Comparison of ENCODE assay signal across 9 mouse cellular contexts in genomic region chr11:97408171-97408570, GRCm38 (mm10). TPM values are rescaled to one million over a fixed set of nuclear protein-coding genes. Genes with fewer than 3 reads are reported as not detected.
A peak's percentile ranks its signal among the peaks of the same experiment; 100 is the strongest.
DNase-seq lines count a peak whose midpoint lies in the region; ATAC-seq and TF ChIP-seq lines count a peak whose summit lies in the region.
"Had no signal": no experiment of that assay in that cellular context is flagged by ENCODE, and none has a peak within 500 bp of the region (broad histone marks: within the 10 kb centered on the region; RNA-seq: fewer than 3 reads in every experiment).

No protein-coding gene starts in this region.

- WGBS in hindbrain, embryonic 14.5 days = 2% methylated on average over 6 of the region's 6 CpGs
- 3% methylated on average over 6 of the region's 6 CpGs for WGBS in hindbrain, embryonic 13.5 days
- 2% methylated on average over 6 of the region's 6 CpGs for WGBS in limb, embryonic 11.5 days
- WGBS in neural tube, embryonic 15.5 days = 4% methylated on average over 6 of the region's 6 CpGs
- 3% methylated on average over 6 of the region's 6 CpGs for WGBS in thymus, adult 2 months

- no peak overlapping the region for H3K9ac ChIP-seq in hindbrain, embryonic 14.5 days
- no peak overlapping the region for H3K9ac ChIP-seq in hindbrain, embryonic 13.5 days
- no peak overlapping the region for H3K9ac ChIP-seq in limb, embryonic 11.5 days (ENCODE audit: low read length)
- H3K9ac ChIP-seq in neural tube, embryonic 15.5 days (replicated peaks) = 0 out of 2 replicates have a peak overlapping the region, but pooled peaks have one; percentile 3

- no peak for ATAC-seq in hindbrain, embryonic 14.5 days (ENCODE audit: low FRiP score)
- ATAC-seq in hindbrain, embryonic 13.5 days (ENCODE audit: low FRiP score) = no peak
- ATAC-seq in limb, embryonic 11.5 days (ENCODE audit: insufficient number of reproducible peaks, low FRiP score, low TSS enrichment, low read depth) = no peak
- ATAC-seq in neural tube, embryonic 15.5 days (ENCODE audit: low FRiP score) = no peak

- no peak overlapping the region for H3K4me2 ChIP-seq in hindbrain, embryonic 14.5 days (replicated peaks)
- H3K4me2 ChIP-seq in hindbrain, embryonic 13.5 days = no peak overlapping the region
- H3K4me2 ChIP-seq in limb, embryonic 11.5 days (ENCODE audit: low read depth, severe bottlenecking) = no peak overlapping the region
- no peak overlapping the region for H3K4me2 ChIP-seq in neural tube, embryonic 15.5 days

- no peak overlapping the region for H3K4me3 ChIP-seq in hindbrain, embryonic 14.5 days (replicated peaks; ENCODE audit: low read length)
- H3K4me3 ChIP-seq in hindbrain, embryonic 13.5 days = no peak overlapping the region
- H3K4me3 ChIP-seq in limb, embryonic 11.5 days (ENCODE audit: low read depth, low read length) = no peak overlapping the region
- H3K4me3 ChIP-seq in neural tube, embryonic 15.5 days (replicated peaks) = no peak overlapping the region
- no peak overlapping the region for H3K4me3 ChIP-seq in thymus, adult 2 months (ENCODE audit: control insufficient read depth, insufficient read depth, low read length)

- no peaks in the 10 kb centered on the region for H3K9me3 ChIP-seq in hindbrain, embryonic 14.5 days (ENCODE audit: control insufficient read depth, low read length)
- no peaks in the 10 kb centered on the region for H3K9me3 ChIP-seq in hindbrain, embryonic 13.5 days
- no peaks in the 10 kb centered on the region for H3K9me3 ChIP-seq in limb, embryonic 11.5 days (ENCODE audit: control insufficient read depth, low read length)
- H3K9me3 ChIP-seq in neural tube, embryonic 15.5 days (replicated peaks) = no peaks in the 10 kb centered on the region

- no peak overlapping the region for H3K27ac ChIP-seq in hindbrain, embryonic 14.5 days
- H3K27ac ChIP-seq in hindbrain, embryonic 13.5 days = no peak overlapping the region
- no peak overlapping the region for H3K27ac ChIP-seq in limb, embryonic 11.5 days (replicated peaks; ENCODE audit: low read depth, low read length)
- no peak overlapping the region for H3K27ac ChIP-seq in neural tube, embryonic 15.5 days (replicated peaks)
- no peak overlapping the region for H3K27ac ChIP-seq in thymus, adult 2 months (ENCODE audit: control insufficient read depth, insufficient read depth, low read length)

- H3K36me3 ChIP-seq in hindbrain, embryonic 14.5 days (replicated peaks; ENCODE audit: control insufficient read depth, insufficient read depth) = no peaks in the 10 kb centered on the region
- no peaks in the 10 kb centered on the region for H3K36me3 ChIP-seq in hindbrain, embryonic 13.5 days
- no peaks in the 10 kb centered on the region for H3K36me3 ChIP-seq in limb, embryonic 11.5 days (ENCODE audit: control insufficient read depth, insufficient read depth, low read length)
- H3K36me3 ChIP-seq in neural tube, embryonic 15.5 days = no peaks in the 10 kb centered on the region
- H3K36me3 ChIP-seq in thymus, adult 2 months (ENCODE audit: control insufficient read depth, insufficient read depth, low read length) = no peaks in the 10 kb centered on the region

- no peak for TF ChIP-seq POLR2A in thymus, adult 2 months (IDR thresholded peaks at IDR 0.05; ENCODE audit: control insufficient read depth, extremely low read depth, insufficient read depth, low read length, poor library complexity)

- H3K27me3 ChIP-seq in hindbrain, embryonic 14.5 days (ENCODE audit: control insufficient read depth, insufficient read depth, low read length) = no peaks in the 10 kb centered on the region
- H3K27me3 ChIP-seq in hindbrain, embryonic 13.5 days = peaks cover 27% of the 10 kb centered on the region
- peaks cover 10% of the 10 kb centered on the region; the same call in 1 of the 2 replicates for H3K27me3 ChIP-seq in limb, embryonic 11.5 days (ENCODE audit: control insufficient read depth, insufficient read depth, low read length)
- H3K27me3 ChIP-seq in neural tube, embryonic 15.5 days (replicated peaks) = peaks cover 6% of the 10 kb centered on the region; the same call in 1 of the 2 replicates
- H3K27me3 ChIP-seq in thymus, adult 2 months (ENCODE audit: control insufficient read depth, insufficient read depth, low read length) = no peaks in the 10 kb centered on the region; the same call in 1 of the 2 replicates

- intact Hi-C loops in heart, postnatal 10 days (cut with DNase I) = loop anchor here (1.0 to 5.0 kb wide), 3 partner anchors 34 to 214 kb away; no protein-coding TSS in a partner anchor

- no peak; the same call in 1 of the 2 replicates for TF ChIP-seq CTCF in thymus, adult 2 months (IDR thresholded peaks at IDR 0.05; ENCODE audit: borderline replicate concordance, control insufficient read depth, extremely low read depth, insufficient read depth, low read length, poor library complexity)

- H3K4me1 ChIP-seq in hindbrain, embryonic 14.5 days (replicated peaks; ENCODE audit: control insufficient read depth, insufficient read depth, low read length) = peaks cover 32% of the 10 kb centered on the region
- peaks cover 48% of the 10 kb centered on the region for H3K4me1 ChIP-seq in hindbrain, embryonic 13.5 days (replicated peaks)
- H3K4me1 ChIP-seq in limb, embryonic 11.5 days (ENCODE audit: control insufficient read depth, insufficient read depth, low read length) = peaks cover 22% of the 10 kb centered on the region
- H3K4me1 ChIP-seq in neural tube, embryonic 15.5 days = peaks cover 58% of the 10 kb centered on the region
- H3K4me1 ChIP-seq in thymus, adult 2 months (replicated peaks; ENCODE audit: control insufficient read depth, insufficient read depth, low read length) = peaks cover 16% of the 10 kb centered on the region

- DNase-seq in hindbrain, embryonic 14.5 days (ENCODE audit: low spot score) = peak; percentile 85
- peak; percentile 53 for DNase-seq in T-cell, adult 2 months (ENCODE audit: low spot score)
- DNase-seq in cerebellum, postnatal 36 days = peak; percentile 83 to 86
- DNase-seq in heart, postnatal 10 days = peak; percentile 88 to 91
- DNase-seq in limb, embryonic 11.5 days (ENCODE audit: low spot score) = peak; percentile 81
- peak; percentile 81 for DNase-seq in thymus, adult 2 months

RNA-seq across cellular contexts. Expression of gene Arhgap23, which starts 7.2 kb away (rescaled TPM):
- polyA plus RNA-seq in hindbrain, embryonic 14.5 days (2014; fragmentation: Nextera tagmentation; extraction: Ambion mirVana) = 8.5 and 10.0 TPM in 2 replicates
- 6.6 and 6.7 TPM in 2 replicates for polyA plus RNA-seq in hindbrain, embryonic 13.5 days (2015; fragmentation: Nextera tagmentation; extraction: Ambion mirVana)
- 10 to 100 TPM; 34.4 to 34.7 TPM for total RNA-seq in heart, postnatal 10 days (2021)
- polyA plus RNA-seq in limb, embryonic 11.5 days (2014; fragmentation: Nextera tagmentation; extraction: Ambion mirVana) = 3.8 and 4.2 TPM in 2 replicates
- polyA plus RNA-seq in neural tube, embryonic 15.5 days (2015; fragmentation: Nextera tagmentation; extraction: Ambion mirVana) = 8.0 and 9.2 TPM in 2 replicates
- 13.3 and 18.0 TPM in 2 replicates for polyA plus RNA-seq in thymus, adult 2 months (2012; rRNA removed)

RNA-seq across cellular contexts. Expression of gene Socs7, which starts 45.8 kb away (rescaled TPM):
- polyA plus RNA-seq in hindbrain, embryonic 14.5 days (2014; fragmentation: Nextera tagmentation; extraction: Ambion mirVana) = 6.4 and 6.7 TPM in 2 replicates
- polyA plus RNA-seq in hindbrain, embryonic 13.5 days (2015; fragmentation: Nextera tagmentation; extraction: Ambion mirVana) = 8.4 and 9.2 TPM in 2 replicates
- 10 to 100 TPM; 19.9 to 20.2 TPM for total RNA-seq in heart, postnatal 10 days (2021)
- polyA plus RNA-seq in limb, embryonic 11.5 days (2014; fragmentation: Nextera tagmentation; extraction: Ambion mirVana) = 2.1 and 2.2 TPM in 2 replicates
- polyA plus RNA-seq in neural tube, embryonic 15.5 days (2015; fragmentation: Nextera tagmentation; extraction: Ambion mirVana) = 7.7 and 8.4 TPM in 2 replicates
- 17.3 and 17.8 TPM in 2 replicates for polyA plus RNA-seq in thymus, adult 2 months (2012; rRNA removed)

RNA-seq across cellular contexts. Expression of gene Gpr179, which starts 56.3 kb away (rescaled TPM):
- 0.23 and 0.50 TPM in 2 replicates for polyA plus RNA-seq in hindbrain, embryonic 14.5 days (2014; fragmentation: Nextera tagmentation; extraction: Ambion mirVana)
- 0.16 and 0.25 TPM in 2 replicates for polyA plus RNA-seq in hindbrain, embryonic 13.5 days (2015; fragmentation: Nextera tagmentation; extraction: Ambion mirVana)
- under 1 TPM; 0.02 to 0.05 TPM for total RNA-seq in heart, postnatal 10 days (2021)
- 0.04 and 0.07 TPM in 2 replicates for polyA plus RNA-seq in limb, embryonic 11.5 days (2014; fragmentation: Nextera tagmentation; extraction: Ambion mirVana)
- 0.33 and 0.46 TPM in 2 replicates for polyA plus RNA-seq in neural tube, embryonic 15.5 days (2015; fragmentation: Nextera tagmentation; extraction: Ambion mirVana)
- polyA plus RNA-seq in thymus, adult 2 months (2012; rRNA removed) = 0.54 and 0.70 TPM in 2 replicates
- polyA plus RNA-seq: liver, embryonic 16.5 days had no signal
